Mouse (Mus musculus) heart, postnatal 0 days (tissue): Measurements from ENCODE around the gene Large1.

Experiments used
- CTCF ChIP-seq: IDR thresholded peaks from 2 replicates; pipeline ENCODE4 v1.5.1; 2016; ENCODE audit warnings: antibody characterized with exemption, control low read depth, low read depth
- EP300 ChIP-seq: IDR thresholded peaks from 2 replicates; pipeline ENCODE4 v1.6.1; 2016; ENCODE audit warnings: antibody characterized with exemption, low read depth

- TF ChIP-seq CTCF (no peak), EP300 (no peak)
Measured at GRCm38 (mm10) chr8:73029787-73030186, 323.6 kb downstream of the Large1 start.
